ENCODE assay signal across 8 mouse cellular contexts in the genomic region with DNA sequence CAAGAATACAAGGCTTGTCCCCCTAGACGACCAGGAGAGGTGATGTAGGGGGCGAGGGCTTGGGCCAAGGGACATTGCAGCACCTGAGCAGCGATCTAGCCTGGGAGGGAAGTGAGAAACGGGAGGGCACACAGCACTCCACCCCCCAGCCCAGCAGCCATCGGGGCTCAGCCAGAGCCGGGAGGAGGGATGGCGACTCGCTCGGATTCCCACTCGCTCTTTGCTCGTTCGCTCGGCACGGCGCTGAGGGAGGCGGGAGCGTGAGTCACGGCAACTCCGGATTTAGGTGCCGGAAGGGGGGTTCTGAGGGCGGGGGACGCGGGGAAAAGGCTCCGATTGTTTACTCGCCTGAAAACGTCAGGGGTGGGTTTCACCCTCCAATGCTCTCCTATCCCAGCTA. TPM values are rescaled to one million over a fixed set of nuclear protein-coding genes. Genes with fewer than 3 reads are reported as not detected.
A peak's percentile ranks its signal among the peaks of the same experiment; 100 is the strongest.
DNase-seq lines count a peak whose midpoint lies in the region; ATAC-seq and TF ChIP-seq lines count a peak whose summit lies in the region.

No protein-coding gene starts in this region.

- TF ChIP-seq CTCF in kidney, adult 2 months (conservative IDR thresholded peaks at IDR 0.05; ENCODE audit: insufficient read depth, insufficient read length, low read depth, low read length) = no peak

- WGBS in kidney, embryonic 16.5 days = under 1% methylated on average over 26 of the region's 26 CpGs
- 2% methylated on average over 26 of the region's 26 CpGs for WGBS in kidney, adult 2 months
- WGBS in forebrain, embryonic 15.5 days = 1% methylated on average over 26 of the region's 26 CpGs

- H3K27ac ChIP-seq in kidney, embryonic 16.5 days (ENCODE audit: low read length) = no peak overlapping the region
- H3K27ac ChIP-seq in kidney, adult 2 months (ENCODE audit: insufficient read depth, low read depth, low read length) = no peak overlapping the region
- H3K27ac ChIP-seq in forebrain, embryonic 15.5 days (replicated peaks) = no peak overlapping the region

- ATAC-seq in kidney, embryonic 16.5 days (ENCODE audit: low FRiP score, low TSS enrichment) = no peak
- ATAC-seq in forebrain, embryonic 15.5 days (replicated peaks) = no peak

- no peaks in the 10 kb centered on the region for H3K36me3 ChIP-seq in kidney, embryonic 16.5 days (ENCODE audit: insufficient read depth, low read length)
- no peaks in the 10 kb centered on the region for H3K36me3 ChIP-seq in kidney, adult 2 months (ENCODE audit: control insufficient read depth, insufficient read depth, low read length)
- no peaks in the 10 kb centered on the region for H3K36me3 ChIP-seq in forebrain, embryonic 15.5 days

- peaks cover 50% of the 10 kb centered on the region for H3K27me3 ChIP-seq in kidney, embryonic 16.5 days (ENCODE audit: insufficient read depth, low read length)
- H3K27me3 ChIP-seq in kidney, adult 2 months (replicated peaks; ENCODE audit: control insufficient read depth, insufficient read depth, low read length) = 0 out of 2 replicates have a peak, but pooled peaks cover 2% of the 10 kb centered on the region
- H3K27me3 ChIP-seq in forebrain, embryonic 15.5 days = peaks cover 55% of the 10 kb centered on the region

- H3K9me3 ChIP-seq in kidney, embryonic 16.5 days (ENCODE audit: low read length) = no peaks in the 10 kb centered on the region
- no peaks in the 10 kb centered on the region for H3K9me3 ChIP-seq in forebrain, embryonic 15.5 days

- no peak for TF ChIP-seq POLR2A in kidney, adult 2 months (IDR thresholded peaks at IDR 0.05; ENCODE audit: low read depth, low read length)

- peaks cover 49% of the 10 kb centered on the region for H3K4me1 ChIP-seq in kidney, embryonic 16.5 days (ENCODE audit: insufficient read depth, low read length)
- no peaks in the 10 kb centered on the region; the same call in 1 of the 2 replicates for H3K4me1 ChIP-seq in kidney, adult 2 months (ENCODE audit: control insufficient read depth, insufficient read depth, low read length)
- peaks cover 41% of the 10 kb centered on the region for H3K4me1 ChIP-seq in forebrain, embryonic 15.5 days

- peak overlapping the region; percentile 26 for H3K4me3 ChIP-seq in kidney, embryonic 16.5 days (ENCODE audit: low read length)
- no peak overlapping the region for H3K4me3 ChIP-seq in kidney, adult 2 months (ENCODE audit: insufficient read depth, low read depth, low read length)
- peak overlapping the region; percentile 51 for H3K4me3 ChIP-seq in forebrain, embryonic 15.5 days

- H3K9ac ChIP-seq in kidney, embryonic 16.5 days (replicated peaks; ENCODE audit: low read length) = no peak overlapping the region
- H3K9ac ChIP-seq in forebrain, embryonic 15.5 days (replicated peaks) = no peak overlapping the region

- no peak for DNase-seq in kidney, adult 2 months
- DNase-seq in MN1 (ENCODE audit: low spot score) = peak; percentile 59
- peak; percentile 63 for DNase-seq in layer of hippocampus, adult 9-11 months
- peak; percentile 63 for DNase-seq in naive thymus-derived CD4-positive, alpha-beta T cell, adult 2 months (ENCODE audit: low read depth)
- no peak for DNase-seq in cerebellum, postnatal 4 days (ENCODE audit: low spot score in 2 of 2)
- no peak for DNase-seq in cerebellum, adult 9-10 months

- H3K4me2 ChIP-seq in kidney, embryonic 16.5 days (replicated peaks; ENCODE audit: low read depth, low read length) = peak overlapping the region; percentile 92
- peak overlapping the region; percentile 71 for H3K4me2 ChIP-seq in forebrain, embryonic 15.5 days (replicated peaks)

RNA-seq across cellular contexts. Expression of a gene that starts 1.4 kb away (rescaled TPM):
- 14.3 and 15.3 TPM in 2 replicates for polyA plus RNA-seq in kidney, embryonic 16.5 days (2015; fragmentation: Nextera tagmentation; extraction: Ambion mirVana)
- polyA plus RNA-seq in kidney, adult 2 months (2012; rRNA removed) = 7.8 and 9.0 TPM in 2 replicates
- polyA plus RNA-seq in forebrain, embryonic 15.5 days (2015; fragmentation: Nextera tagmentation; extraction: Ambion mirVana) = 23.7 and 25.9 TPM in 2 replicates

RNA-seq across cellular contexts. Expression of a gene that starts 14.3 kb away (rescaled TPM):
- polyA plus RNA-seq in kidney, embryonic 16.5 days (2015; fragmentation: Nextera tagmentation; extraction: Ambion mirVana) = 359 and 386 TPM in 2 replicates
- polyA plus RNA-seq in kidney, adult 2 months (2012; rRNA removed) = 53.1 and 72.6 TPM in 2 replicates
- polyA plus RNA-seq in forebrain, embryonic 15.5 days (2015; fragmentation: Nextera tagmentation; extraction: Ambion mirVana) = 217 and 221 TPM in 2 replicates

RNA-seq across cellular contexts. Expression of a gene that starts 33.0 kb away (rescaled TPM):
- polyA plus RNA-seq in kidney, embryonic 16.5 days (2015; fragmentation: Nextera tagmentation; extraction: Ambion mirVana) = 16.1 and 16.3 TPM in 2 replicates
- polyA plus RNA-seq in kidney, adult 2 months (2012; rRNA removed) = 17.0 and 19.0 TPM in 2 replicates
- 10.3 and 11.1 TPM in 2 replicates for polyA plus RNA-seq in forebrain, embryonic 15.5 days (2015; fragmentation: Nextera tagmentation; extraction: Ambion mirVana)

Comparison
In these comparisons a context has a peak if more than half of its experiments do, and no peak if none do; other contexts are left out.
1. DNase-seq: peak in MN1 (single experiment), layer of hippocampus, adult 9-11 months (single experiment) and naive thymus-derived CD4-positive, alpha-beta T cell, adult 2 months (single experiment); none in kidney, adult 2 months (single experiment), cerebellum, postnatal 4 days (0 of 2) and cerebellum, adult 9-10 months (single experiment).